Mouse (Mus musculus) CD4-positive, CD25-positive, alpha-beta regulatory T cell, adult 9 weeks (primary cell): Measurements from ENCODE around the gene Sdad1. TPM values are rescaled to one million over a fixed set of nuclear protein-coding genes. Genes with fewer than 3 reads are reported as not detected.

Experiments
- polyA plus RNA-seq: library from polyadenylated mRNA; unstranded; fragments of 100-300 nt; shearing (Covaris generic); gene quantifications from one replicate; pipeline ENCODE4 v1.2.1, GENCODE M21; 2017

Gene Sdad1
- 70.1 TPM for polyA plus RNA-seq

GRCm38 (mm10) chr5:92309681-92310511, at the start of gene Sdad1:
Sdad1 (minus strand) TSS chr5:92310479.

GRCm38 (mm10) chr5:92348794-92349413, 38.6 kb upstream of the Sdad1 start, which contains the start of gene Cxcl10:
Cxcl10 (minus strand) TSS chr5:92348889.

GRCm38 (mm10) chr5:92331635-92332338, 21.5 kb upstream of the Sdad1 start, which contains the start of gene Art3:
Art3 (plus strand) TSS chr5:92331827.

GRCm38 (mm10) chr5:92327929-92328328, 17.6 kb upstream of the Sdad1 start, which contains the start of gene Cxcl9:
Cxcl9 (minus strand) TSS chr5:92328079.

GRCm38 (mm10) chr5:92277437-92278394, 32.6 kb downstream of the Sdad1 start, which contains the start of gene Naaa:
Naaa (minus strand) TSS chr5:92278170.

GRCm38 (mm10) chr5:92256218-92256617, 54.1 kb downstream of the Sdad1 start, which contains the start of gene Ppef2:
Ppef2 (minus strand) TSS chr5:92256278.

Other genes with a start within 250 kb of the Sdad1 start
- 232 TPM for gene G3bp2, start 226.8 kb downstream of the Sdad1 start, polyA plus RNA-seq
- gene Uso1, start 172.5 kb downstream of the Sdad1 start, polyA plus RNA-seq: 68.7 TPM
- not detected for gene U90926, start 95.1 kb downstream of the Sdad1 start, polyA plus RNA-seq
- gene Ppef2, start 54.2 kb downstream of the Sdad1 start, polyA plus RNA-seq: 0.51 TPM
- gene Naaa, start 32.3 kb downstream of the Sdad1 start, polyA plus RNA-seq: 11.8 TPM
- 0.12 TPM for gene Cxcl9, start 17.6 kb upstream of the Sdad1 start, polyA plus RNA-seq
- gene Art3, start 21.3 kb upstream of the Sdad1 start, polyA plus RNA-seq: 8.7 TPM
- gene Cxcl10, start 38.4 kb upstream of the Sdad1 start, polyA plus RNA-seq: 16.9 TPM
- gene Nup54, start 124.7 kb upstream of the Sdad1 start, polyA plus RNA-seq: 53.3 TPM
- 11.9 TPM for gene Scarb2, start 196.4 kb upstream of the Sdad1 start, polyA plus RNA-seq
- not detected for gene Fam47e, start 244.6 kb upstream of the Sdad1 start, polyA plus RNA-seq